Mouse (Mus musculus) liver, postnatal 0 days (tissue): ENCODE measurements around the gene Fam122b. TPM values are rescaled to one million over a fixed set of nuclear protein-coding genes. Genes with fewer than 3 reads are reported as not detected.

Experiments used
- ATAC-seq: fragments of 200-750 bp; cut with Nextera tagmentation; 2 replicates; pipeline ENCODE4 v1.8.0; 2017; ENCODE audit warnings: mild to moderate bottlenecking, moderate library complexity
- DNase-seq: peaks from one replicate; pipeline ENCODE4 v3.0.0-alpha.2; 2016
- H3K27ac ChIP-seq: fragments of 300-500 bp; sonication (generic); 2 replicates; pipeline ENCODE4 v1.5.1; 2014; ENCODE audit warnings: antibody characterized with exemption, moderate library complexity, mild to moderate bottlenecking, low read depth
- H3K27me3 ChIP-seq: fragments of 300-500 bp; sonication (generic); 2 replicates; pipeline ENCODE4 v1.6.1; 2014; ENCODE audit warnings: low read length, control low read depth, mixed read lengths; ENCODE audit not compliant: insufficient read depth
- H3K36me3 ChIP-seq: fragments of 300-500 bp; sonication (generic); replicated peaks from 2 replicates; pipeline ENCODE4 v1.6.1; 2014; ENCODE audit warnings: mild to moderate bottlenecking, control low read depth, low read length, moderate library complexity, mixed read lengths; ENCODE audit not compliant: insufficient read depth
- H3K4me1 ChIP-seq: fragments of 300-500 bp; sonication (generic); 2 replicates; pipeline ENCODE4 v1.6.1; 2014; ENCODE audit warnings: antibody characterized with exemption, mild to moderate bottlenecking, control low read depth; ENCODE audit not compliant: insufficient read depth
- H3K4me2 ChIP-seq: fragments of 300-500 bp; sonication (generic); 2 replicates; pipeline ENCODE4 v1.6.1; 2014; ENCODE audit warnings: low read depth, mild to moderate bottlenecking, low read length, moderate library complexity, mixed read lengths
- H3K4me3 ChIP-seq: fragments of 300-500 bp; sonication (generic); 2 replicates; pipeline ENCODE4 v1.5.1; 2014; ENCODE audit warnings: low read depth, low read length
- H3K9ac ChIP-seq: fragments of 300-500 bp; sonication (generic); replicated peaks from 2 replicates; pipeline ENCODE4 v1.6.1; 2014; ENCODE audit warnings: mild to moderate bottlenecking, moderate library complexity
- H3K9me3 ChIP-seq: fragments of 300-500 bp; sonication (generic); 2 replicates; pipeline ENCODE4 v1.6.1; 2016; ENCODE audit warnings: mild to moderate bottlenecking, control low read depth, low read length, mixed read lengths
- CTCF ChIP-seq: sonication (generic); IDR thresholded peaks from 2 replicates; pipeline ENCODE4 v1.5.1; 2016; ENCODE audit warnings: antibody characterized with exemption, low read depth
- EP300 ChIP-seq: IDR thresholded peaks from 2 replicates; pipeline ENCODE4 v1.6.1; 2016; ENCODE audit warnings: antibody characterized with exemption, low read depth, mild to moderate bottlenecking
- WGBS: fragments of 180-500 bp; shearing (Covaris S2); extraction: QIAGEN DNeasy Blood & Tissue Kit; methylation state at CpG from one replicate; pipeline ENCODE4 v1.1.7; 2014; ENCODE audit not compliant: insufficient replicate concordance; 5-methylcytosine and 5-hydroxymethylcytosine counted together
- polyA plus RNA-seq: library from polyadenylated mRNA; unstranded; fragments of >200 nt; fragmentation: Nextera tagmentation; extraction: Ambion mirVana; gene quantifications from 2 replicates; pipeline ENCODE4 v1.2.1, GENCODE M21; 2015

The Fam122b gene
- polyA plus RNA-seq, 1 experiment from 2014 or later = 2.3 TPM

DNA sequence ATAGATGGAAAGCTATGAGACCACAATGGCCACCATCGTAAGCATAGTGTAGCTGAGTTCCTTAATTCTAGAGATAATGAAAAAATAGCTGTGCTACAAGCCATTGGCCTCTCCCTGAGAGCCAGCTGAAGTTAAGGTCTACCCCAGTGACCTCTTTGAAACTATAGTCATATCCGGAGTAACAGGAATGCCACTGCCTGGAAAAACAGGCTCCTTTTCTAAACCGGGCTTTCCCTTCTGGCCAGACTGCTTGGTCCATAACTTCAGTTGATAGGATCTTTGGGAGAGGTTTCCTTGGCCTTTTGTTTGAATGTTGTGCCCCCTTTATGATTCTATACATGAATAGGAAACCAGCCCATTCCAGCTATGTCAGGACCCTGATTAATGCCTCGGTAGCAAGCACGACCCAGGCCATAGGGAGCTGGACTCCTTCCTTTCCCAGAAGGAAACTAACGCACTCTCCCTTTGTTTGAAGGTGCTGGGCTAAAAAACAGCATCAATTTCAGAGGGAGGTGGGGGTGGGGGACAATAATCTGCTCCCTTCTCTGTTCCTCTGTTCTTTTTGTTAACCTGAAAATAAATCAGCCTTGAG is 45.2 kb downstream of the Fam122b start:
- no peaks in the 10 kb centered on the region for H3K9me3 ChIP-seq
- no peak overlapping the region for H3K4me3 ChIP-seq
- H3K4me2 ChIP-seq = no peak overlapping the region
- H3K36me3 ChIP-seq = no peaks in the 10 kb centered on the region
- ATAC-seq (no peak), DNase-seq (no peak)
- no peak overlapping the region for H3K9ac ChIP-seq
- 66% methylated on average over 6 of the region's 6 CpGs for WGBS
- no peaks in the 10 kb centered on the region for H3K27me3 ChIP-seq
- TF ChIP-seq CTCF = no peak
- no peaks in the 10 kb centered on the region for H3K4me1 ChIP-seq
- H3K27ac ChIP-seq = no peak overlapping the region

DNA sequence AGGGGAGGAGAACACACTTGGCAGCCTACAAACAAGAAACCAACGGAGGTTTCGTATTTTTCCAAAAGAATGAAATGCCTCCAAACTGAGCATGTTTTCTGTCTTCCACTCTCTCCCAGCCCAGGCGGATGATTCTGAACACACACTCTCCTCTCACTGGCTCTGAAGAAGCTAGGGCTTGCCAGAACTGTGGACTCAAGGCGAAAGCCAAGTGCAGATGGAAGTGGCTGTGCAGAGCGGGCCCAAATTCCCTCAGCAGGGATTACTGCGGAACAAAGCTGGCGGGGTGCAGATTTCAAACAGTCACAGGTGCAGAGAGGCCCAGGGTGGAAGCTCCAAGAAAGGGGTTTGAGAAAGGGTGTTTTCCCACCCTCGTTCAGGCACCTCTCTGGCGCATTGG is 48.8 kb downstream of the Fam122b start:
- no peaks in the 10 kb centered on the region for H3K36me3 ChIP-seq
- no peaks in the 10 kb centered on the region for H3K9me3 ChIP-seq
- no peaks in the 10 kb centered on the region for H3K4me1 ChIP-seq
- 76% methylated on average over 9 of the region's 9 CpGs for WGBS
- DNase-seq (no peak), ATAC-seq (no peak)
- no peak overlapping the region for H3K4me2 ChIP-seq
- H3K27ac ChIP-seq = no peak overlapping the region
- no peak for TF ChIP-seq EP300
- no peak for TF ChIP-seq CTCF
- H3K9ac ChIP-seq = no peak overlapping the region
- H3K27me3 ChIP-seq = no peaks in the 10 kb centered on the region
- no peak overlapping the region for H3K4me3 ChIP-seq

DNA sequence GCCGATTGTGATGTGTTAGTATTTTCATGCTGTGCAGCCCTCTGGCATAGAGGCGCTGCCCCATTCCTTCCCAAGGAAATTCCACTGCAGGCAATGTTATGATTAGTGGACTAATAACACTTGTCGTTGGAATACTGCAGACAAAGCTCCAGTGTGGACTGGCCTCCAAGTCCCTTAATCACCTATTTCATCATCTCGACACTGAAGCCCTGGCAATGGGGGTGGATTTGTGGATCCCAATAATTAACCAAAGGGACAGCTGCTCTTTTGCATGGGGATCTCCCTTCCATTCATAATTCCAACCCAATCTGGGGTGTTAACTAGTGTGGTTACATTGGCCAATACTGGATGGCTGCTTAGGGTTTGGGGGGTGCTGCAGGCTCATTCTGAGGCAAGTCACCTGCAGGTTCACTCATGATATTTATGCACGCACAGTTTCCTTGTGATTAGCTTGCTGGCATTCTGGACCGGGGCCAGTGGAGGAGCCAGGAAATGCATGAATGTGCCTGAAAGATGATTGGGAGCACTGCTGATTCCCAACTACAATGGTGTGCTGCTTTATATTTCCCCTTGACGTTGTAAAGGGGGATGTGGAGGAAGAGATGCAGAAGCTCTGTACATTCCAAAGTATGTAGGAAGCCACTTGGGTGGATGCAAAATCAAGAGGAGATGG is 54.9 kb downstream of the Fam122b start:
- Histone ChIP-seq H3K4me3 (no peak overlapping the region), H3K27ac (no peak overlapping the region), H3K27me3 (no peaks in the 10 kb centered on the region), H3K36me3 (no peaks in the 10 kb centered on the region), H3K4me1 (no peaks in the 10 kb centered on the region), H3K4me2 (no peak overlapping the region), H3K9me3 (no peaks in the 10 kb centered on the region), H3K9ac (no peak overlapping the region)
- 64% methylated on average over 7 of the region's 7 CpGs for WGBS
- DNase-seq (no peak), ATAC-seq (no peak)
- TF ChIP-seq CTCF = no peak
- no peak for TF ChIP-seq EP300

DNA sequence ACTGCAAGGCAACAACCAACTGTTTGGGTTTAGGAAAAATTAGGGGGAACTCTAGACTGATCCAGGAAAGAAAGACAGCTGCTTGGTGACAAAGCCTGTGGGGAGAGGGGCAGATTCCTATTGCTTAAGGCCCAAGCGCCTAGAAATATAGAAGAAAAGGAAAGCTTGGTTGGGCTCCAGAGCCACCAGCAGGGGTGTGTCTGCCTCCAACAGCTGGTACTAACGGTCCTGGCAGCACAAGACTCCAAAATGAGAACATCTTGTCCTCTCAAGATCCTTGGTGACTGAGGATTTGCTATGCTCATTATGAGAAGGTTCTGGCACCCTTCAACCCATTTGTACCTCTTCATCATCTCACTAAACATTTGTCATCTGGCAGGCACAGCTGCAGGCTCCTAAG is 55.8 kb downstream of the Fam122b start:
- ATAC-seq (no peak), DNase-seq (no peak)
- H3K9me3 ChIP-seq = no peaks in the 10 kb centered on the region
- H3K36me3 ChIP-seq = no peaks in the 10 kb centered on the region
- H3K9ac ChIP-seq = no peak overlapping the region
- no peak overlapping the region for H3K27ac ChIP-seq
- H3K4me2 ChIP-seq = no peak overlapping the region
- H3K4me3 ChIP-seq = no peak overlapping the region
- no peaks in the 10 kb centered on the region for H3K27me3 ChIP-seq
- no peaks in the 10 kb centered on the region for H3K4me1 ChIP-seq
- TF ChIP-seq CTCF = no peak
- no peak for TF ChIP-seq EP300
- 58% methylated on average over 2 of the region's 2 CpGs for WGBS

DNA sequence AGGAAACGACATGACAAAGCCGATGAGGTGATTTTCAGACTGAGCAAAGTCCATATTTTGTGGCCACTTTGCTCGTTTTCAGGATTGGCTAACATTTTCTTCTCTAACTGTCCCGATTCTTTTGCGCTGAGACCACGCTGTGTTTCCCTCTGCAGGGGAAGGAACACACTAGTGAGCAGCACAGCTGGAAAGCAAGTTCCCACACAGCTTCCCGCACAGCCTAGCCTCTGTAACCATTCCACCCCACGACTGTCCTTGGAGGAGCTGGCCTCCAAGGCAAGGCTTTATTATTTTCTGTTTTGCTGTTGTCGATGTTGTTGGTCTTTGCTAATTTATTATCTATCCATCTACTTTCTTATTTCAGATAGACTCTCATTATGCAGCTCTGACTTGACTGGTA is 57.1 kb downstream of the Fam122b start:
- no peak for DNase-seq
- Histone ChIP-seq H3K9ac (no peak overlapping the region), H3K9me3 (no peaks in the 10 kb centered on the region), H3K36me3 (no peaks in the 10 kb centered on the region), H3K4me3 (no peak overlapping the region), H3K27ac (no peak overlapping the region), H3K4me2 (no peak overlapping the region), H3K27me3 (no peaks in the 10 kb centered on the region), H3K4me1 (no peaks in the 10 kb centered on the region)
- 58% methylated on average over 9 of the region's 9 CpGs for WGBS
- TF ChIP-seq CTCF (no peak), EP300 (no peak)
- ATAC-seq = no peak

DNA sequence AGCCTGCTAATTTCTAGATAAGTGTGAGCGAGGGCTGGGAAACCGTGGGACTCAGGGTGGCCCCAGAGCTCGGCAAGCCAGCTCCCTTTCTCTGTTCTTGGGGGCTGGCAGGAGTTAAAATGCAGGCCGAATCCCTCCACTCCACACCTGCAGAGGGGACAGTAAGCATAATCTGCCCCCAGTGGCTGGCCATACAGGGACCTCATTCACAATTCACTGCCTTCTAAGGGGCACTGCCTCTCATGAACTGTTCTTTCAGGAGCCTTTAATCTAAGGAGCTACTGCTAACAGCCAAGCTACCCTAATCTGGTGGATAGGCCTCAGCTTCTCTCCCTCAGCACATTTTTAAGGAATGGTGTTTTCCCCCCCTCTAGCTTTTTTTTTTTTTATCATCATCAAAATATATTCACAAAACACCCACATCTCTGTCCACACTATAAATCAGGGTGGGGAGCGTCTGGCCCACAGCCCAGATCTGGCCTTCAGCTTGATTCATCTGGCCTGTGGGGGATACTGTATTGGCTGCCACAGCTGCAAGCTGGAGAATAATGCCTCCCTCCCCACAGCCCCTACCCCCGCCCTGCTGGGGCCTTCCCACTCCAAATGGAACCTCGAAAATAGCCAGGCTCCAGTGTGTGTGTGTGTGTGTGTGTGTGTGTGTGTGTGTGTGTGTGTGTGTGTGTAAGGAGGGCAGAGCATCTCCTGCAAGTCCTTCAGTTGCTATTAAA is 57.7 kb downstream of the Fam122b start:
- Histone ChIP-seq H3K36me3 (no peaks in the 10 kb centered on the region), H3K4me1 (no peaks in the 10 kb centered on the region), H3K27me3 (no peaks in the 10 kb centered on the region), H3K9ac (no peak overlapping the region), H3K9me3 (no peaks in the 10 kb centered on the region), H3K4me3 (no peak overlapping the region), H3K27ac (no peak overlapping the region), H3K4me2 (no peak overlapping the region)
- DNase-seq (no peak), ATAC-seq (no peak)
- WGBS = 53% methylated on average over 7 of the region's 7 CpGs
- TF ChIP-seq CTCF (no peak), EP300 (no peak)
